Mouse (Mus musculus): Measurements from ENCODE around the gene Slc35g3.

GRCm38 (mm10) chr11:69803328-69803727 lies 41.6 kb upstream of the Slc35g3 start:
- TF ChIP-seq CTCF (IDR thresholded peaks at IDR 0.05; ENCODE audit: low read depth, low read length) (no peak), POLR2A (IDR thresholded peaks at IDR 0.05; ENCODE audit: extremely low read depth, insufficient read depth, low read length) (no peak)
